Mouse (Mus musculus): ENCODE data around the gene Shc1.

Shc1 gene

GRCm38 (mm10) chr3:89418170-89418860 lies at the start of gene Shc1, which contains the start of gene Cks1b:
Gene Shc1, plus strand, starts transcription at chr3:89418443.
Gene Cks1b, minus strand, starts transcription at chr3:89418383.
- DNase-seq (ENCODE audit: extremely low spot score, low read depth, low spot score) = peak; percentile 98

GRCm38 (mm10) chr3:89373581-89374231 lies 44.5 kb upstream of the Shc1 start:
- DNase-seq (ENCODE audit: extremely low spot score, low read depth, low spot score) = no peak

GRCm38 (mm10) chr3:89377831-89378230 lies 40.4 kb upstream of the Shc1 start:
- no peak for DNase-seq (ENCODE audit: extremely low spot score, low read depth, low spot score)

- DNase-seq (ENCODE audit: extremely low spot score, low read depth, low spot score) = no peak
Measured at GRCm38 (mm10) chr3:89378394-89379067, 39.7 kb upstream of the Shc1 start.

GRCm38 (mm10) chr3:89379388-89380131 lies 38.7 kb upstream of the Shc1 start:
- DNase-seq (ENCODE audit: extremely low spot score, low read depth, low spot score) = no peak

- DNase-seq (ENCODE audit: extremely low spot score, low read depth, low spot score) = no peak
Measured at GRCm38 (mm10) chr3:89380291-89380690, 38.0 kb upstream of the Shc1 start.

GRCm38 (mm10) chr3:89380711-89381110 lies 37.5 kb upstream of the Shc1 start:
- no peak for DNase-seq (ENCODE audit: extremely low spot score, low read depth, low spot score)

- no peak for DNase-seq (ENCODE audit: extremely low spot score, low read depth, low spot score)
Measured at GRCm38 (mm10) chr3:89381233-89381632, 37.0 kb upstream of the Shc1 start.

- no peak for DNase-seq (ENCODE audit: extremely low spot score, low read depth, low spot score)
Measured at GRCm38 (mm10) chr3:89382033-89382882, 36.0 kb upstream of the Shc1 start.

GRCm38 (mm10) chr3:89382950-89383349 lies 35.3 kb upstream of the Shc1 start:
- DNase-seq (ENCODE audit: extremely low spot score, low read depth, low spot score) = no peak

- DNase-seq (ENCODE audit: extremely low spot score, low read depth, low spot score) = no peak
Measured at GRCm38 (mm10) chr3:89383651-89384255, 34.5 kb upstream of the Shc1 start.

- no peak for DNase-seq (ENCODE audit: extremely low spot score, low read depth, low spot score)
Measured at GRCm38 (mm10) chr3:89384331-89385076, 33.7 kb upstream of the Shc1 start.

GRCm38 (mm10) chr3:89385451-89385850 lies 32.8 kb upstream of the Shc1 start:
- DNase-seq (ENCODE audit: extremely low spot score, low read depth, low spot score) = no peak

- DNase-seq (ENCODE audit: extremely low spot score, low read depth, low spot score) = no peak
Measured at GRCm38 (mm10) chr3:89386438-89387420, 31.5 kb upstream of the Shc1 start.

GRCm38 (mm10) chr3:89387632-89388031 lies 30.6 kb upstream of the Shc1 start:
- no peak for DNase-seq (ENCODE audit: extremely low spot score, low read depth, low spot score)

GRCm38 (mm10) chr3:89388134-89388881 lies 29.9 kb upstream of the Shc1 start:
- DNase-seq (ENCODE audit: extremely low spot score, low read depth, low spot score) = no peak

Data from hindlimb bud, embryonic 11.5 days (tissue).